23 mouse cellular contexts compared by ENCODE assay signal in genomic region chr17:86772035-86772434, GRCm38 (mm10). TPM values are rescaled to one million over a fixed set of nuclear protein-coding genes. Genes with fewer than 3 reads are reported as not detected.
A peak's percentile ranks its signal among the peaks of the same experiment; 100 is the strongest.
DNase-seq lines count a peak whose midpoint lies in the region; ATAC-seq and TF ChIP-seq lines count a peak whose summit lies in the region.
"Had no signal": no experiment of that assay in that cellular context is flagged by ENCODE, and none has a peak within 500 bp of the region (broad histone marks: within the 10 kb centered on the region; RNA-seq: fewer than 3 reads in every experiment).

No protein-coding gene starts in this region.

- ATAC-seq in forebrain, postnatal 0 days = peak; percentile 43; the same call in 1 of the 2 replicates
- ATAC-seq in forebrain, embryonic 14.5 days = no peak
- no peak for ATAC-seq in hindbrain, embryonic 14.5 days (ENCODE audit: low FRiP score)
- no peak for ATAC-seq in hindbrain, embryonic 11.5 days (ENCODE audit: low FRiP score)
- ATAC-seq: CD4-positive, CD25-positive, alpha-beta regulatory T cell, adult 4 months; forebrain, embryonic 15.5 days; intestine, embryonic 15.5 days had no signal

- no peaks in the 10 kb centered on the region for H3K4me1 ChIP-seq in forebrain, postnatal 0 days (ENCODE audit: insufficient read depth)
- no peaks in the 10 kb centered on the region for H3K4me1 ChIP-seq in forebrain, embryonic 14.5 days (ENCODE audit: control insufficient read depth, insufficient read depth, low read length)
- no peaks in the 10 kb centered on the region for H3K4me1 ChIP-seq in hindbrain, embryonic 14.5 days (replicated peaks; ENCODE audit: control insufficient read depth, insufficient read depth, low read length)
- no peaks in the 10 kb centered on the region for H3K4me1 ChIP-seq in hindbrain, embryonic 11.5 days (replicated peaks; ENCODE audit: control insufficient read depth, insufficient read depth, low read length)
- H3K4me1 ChIP-seq in brown adipose tissue, adult 24 weeks (ENCODE audit: control insufficient read depth, insufficient read depth, insufficient read length, low read length) = peaks cover 70% of the 10 kb centered on the region
- H3K4me1 ChIP-seq: forebrain, embryonic 15.5 days had no signal

- no peak for TF ChIP-seq CTCF in forebrain, postnatal 0 days (IDR thresholded peaks at IDR 0.05; ENCODE audit: low read depth)
- no peak for TF ChIP-seq CTCF in layer of hippocampus, adult 2 months (conservative IDR thresholded peaks at IDR 0.05)

- WGBS in forebrain, postnatal 0 days = 45% methylated on average over 11 of the region's 11 CpGs
- 53% methylated on average over 11 of the region's 11 CpGs for WGBS in forebrain, embryonic 14.5 days
- WGBS in hindbrain, embryonic 14.5 days = 48% methylated on average over 11 of the region's 11 CpGs
- WGBS in hindbrain, embryonic 11.5 days = 78% methylated on average over 11 of the region's 11 CpGs

- no peaks in the 10 kb centered on the region for H3K9me3 ChIP-seq in forebrain, postnatal 0 days (ENCODE audit: low read length)
- H3K9me3 ChIP-seq in forebrain, embryonic 14.5 days (replicated peaks; ENCODE audit: control insufficient read depth, low read length) = no peaks in the 10 kb centered on the region
- no peaks in the 10 kb centered on the region for H3K9me3 ChIP-seq in hindbrain, embryonic 14.5 days (ENCODE audit: control insufficient read depth, low read length)
- H3K9me3 ChIP-seq in hindbrain, embryonic 11.5 days (ENCODE audit: control insufficient read depth, low read length) = no peaks in the 10 kb centered on the region
- H3K9me3 ChIP-seq: embryonic facial prominence, embryonic 15.5 days; forebrain, embryonic 10.5 days; forebrain, embryonic 15.5 days; heart, embryonic 15.5 days; intestine, embryonic 15.5 days had no signal

- H3K9ac ChIP-seq in forebrain, postnatal 0 days = no peak overlapping the region
- no peak overlapping the region for H3K9ac ChIP-seq in forebrain, embryonic 14.5 days (ENCODE audit: low read length)
- H3K9ac ChIP-seq in hindbrain, embryonic 14.5 days = no peak overlapping the region
- H3K9ac ChIP-seq in hindbrain, embryonic 11.5 days (ENCODE audit: low read depth, low read length) = no peak overlapping the region
- H3K9ac ChIP-seq: embryonic facial prominence, embryonic 15.5 days; forebrain, embryonic 15.5 days; heart, embryonic 15.5 days; intestine, embryonic 15.5 days had no signal

- H3K4me3 ChIP-seq in forebrain, postnatal 0 days (ENCODE audit: low read depth, low read length) = no peak overlapping the region
- no peak overlapping the region for H3K4me3 ChIP-seq in forebrain, embryonic 14.5 days (ENCODE audit: low read depth, low read length)
- no peak overlapping the region for H3K4me3 ChIP-seq in hindbrain, embryonic 14.5 days (replicated peaks; ENCODE audit: low read length)
- H3K4me3 ChIP-seq in hindbrain, embryonic 11.5 days (ENCODE audit: low read depth, low read length) = no peak overlapping the region
- H3K4me3 ChIP-seq in layer of hippocampus, adult 2 months = peak overlapping the region; percentile 20; the same call in 1 of the 2 replicates
- H3K4me3 ChIP-seq in brown adipose tissue, adult 24 weeks (ENCODE audit: insufficient read depth, low read depth, low read length) = no peak overlapping the region
- H3K4me3 ChIP-seq: embryonic facial prominence, embryonic 15.5 days; erythroblast, embryonic 14.5 days; forebrain, embryonic 10.5 days; forebrain, embryonic 15.5 days; heart, embryonic 15.5 days; intestine, embryonic 15.5 days had no signal

- no peak overlapping the region for H3K27ac ChIP-seq in forebrain, postnatal 0 days (ENCODE audit: low read depth, low read length)
- H3K27ac ChIP-seq in forebrain, embryonic 14.5 days (ENCODE audit: low read depth, low read length) = no peak overlapping the region
- no peak overlapping the region for H3K27ac ChIP-seq in hindbrain, embryonic 14.5 days
- no peak overlapping the region for H3K27ac ChIP-seq in hindbrain, embryonic 11.5 days (ENCODE audit: low read depth, low read length)
- H3K27ac ChIP-seq in layer of hippocampus, adult 2 months = peak overlapping the region; percentile 21; the same call in 1 of the 2 replicates
- H3K27ac ChIP-seq in brown adipose tissue, adult 24 weeks (replicated peaks; ENCODE audit: low read depth, low read length) = peak overlapping the region; percentile 14; the same call in 1 of the 2 replicates
- H3K27ac ChIP-seq: embryonic facial prominence, embryonic 15.5 days; forebrain, embryonic 10.5 days; forebrain, embryonic 15.5 days; heart, embryonic 15.5 days; intestine, embryonic 15.5 days had no signal

- no peaks in the 10 kb centered on the region for H3K36me3 ChIP-seq in forebrain, postnatal 0 days (ENCODE audit: insufficient read depth)
- H3K36me3 ChIP-seq in forebrain, embryonic 14.5 days (ENCODE audit: control insufficient read depth, insufficient read depth, low read length) = no peaks in the 10 kb centered on the region
- H3K36me3 ChIP-seq in hindbrain, embryonic 14.5 days (replicated peaks; ENCODE audit: control insufficient read depth, insufficient read depth) = no peaks in the 10 kb centered on the region
- no peaks in the 10 kb centered on the region for H3K36me3 ChIP-seq in hindbrain, embryonic 11.5 days (ENCODE audit: control insufficient read depth, insufficient read depth, low read length)
- H3K36me3 ChIP-seq: embryonic facial prominence, embryonic 15.5 days; forebrain, embryonic 10.5 days; forebrain, embryonic 15.5 days; G1E; heart, embryonic 15.5 days; intestine, embryonic 15.5 days had no signal

- no peak for DNase-seq in forebrain, postnatal 0 days
- no peak for DNase-seq in forebrain, embryonic 14.5 days (ENCODE audit: low spot score)
- DNase-seq in hindbrain, embryonic 14.5 days (ENCODE audit: low spot score) = peak; percentile 32
- no peak for DNase-seq in hindbrain, embryonic 11.5 days (ENCODE audit: low spot score)
- no peak for DNase-seq in layer of hippocampus, adult 2 months (ENCODE audit: low spot score in 2 of 2)
- no peak for DNase-seq in layer of hippocampus, adult 18-20 months (ENCODE audit: low spot score in 2 of 2)
- DNase-seq: adrenal gland, postnatal 10 days; B cell, adult 2 months; cerebellum, adult 2 months; cerebellum, postnatal 10 days; embryo, embryonic 11 days; gastrocnemius, postnatal 14 days; heart, postnatal 14 days; kidney, adult 18-20 months had no signal

- H3K27me3 ChIP-seq in forebrain, postnatal 0 days (ENCODE audit: insufficient read depth, low read length) = no peaks in the 10 kb centered on the region
- H3K27me3 ChIP-seq in forebrain, embryonic 14.5 days (replicated peaks; ENCODE audit: control insufficient read depth, insufficient read depth, low read length) = no peaks in the 10 kb centered on the region
- H3K27me3 ChIP-seq in hindbrain, embryonic 14.5 days (ENCODE audit: control insufficient read depth, insufficient read depth, low read length) = no peaks in the 10 kb centered on the region
- no peaks in the 10 kb centered on the region for H3K27me3 ChIP-seq in hindbrain, embryonic 11.5 days (ENCODE audit: control insufficient read depth, insufficient read depth, low read length)
- H3K27me3 ChIP-seq: embryonic facial prominence, embryonic 15.5 days; forebrain, embryonic 15.5 days; heart, embryonic 15.5 days; intestine, embryonic 15.5 days had no signal

- H3K4me2 ChIP-seq in forebrain, postnatal 0 days (ENCODE audit: low read depth) = no peak overlapping the region
- H3K4me2 ChIP-seq in forebrain, embryonic 14.5 days (ENCODE audit: low read length) = no peak overlapping the region
- H3K4me2 ChIP-seq in hindbrain, embryonic 14.5 days (replicated peaks) = no peak overlapping the region
- H3K4me2 ChIP-seq in hindbrain, embryonic 11.5 days (replicated peaks; ENCODE audit: low read depth, low read length) = no peak overlapping the region
- H3K4me2 ChIP-seq: embryonic facial prominence, embryonic 15.5 days; forebrain, embryonic 15.5 days; heart, embryonic 15.5 days; intestine, embryonic 15.5 days had no signal

RNA-seq across cellular contexts. Expression of gene Epas1, which starts 18.5 kb away (rescaled TPM):
- total RNA-seq in forebrain, postnatal 0 days (2014; rRNA removed) = 8.7 and 14.3 TPM in 2 replicates
- polyA plus RNA-seq in forebrain, postnatal 0 days (2015; fragmentation: Nextera tagmentation; extraction: Ambion mirVana) = 4.7 and 6.3 TPM in 2 replicates
- polyA plus RNA-seq in forebrain, embryonic 14.5 days (2014; fragmentation: Nextera tagmentation; extraction: Ambion mirVana) = 6.1 and 6.4 TPM in 2 replicates
- 12.6 and 12.8 TPM in 2 replicates for polyA plus RNA-seq in hindbrain, embryonic 14.5 days (2014; fragmentation: Nextera tagmentation; extraction: Ambion mirVana)
- polyA plus RNA-seq in hindbrain, embryonic 11.5 days (2014; fragmentation: Nextera tagmentation; extraction: Ambion mirVana) = 6.4 and 8.4 TPM in 2 replicates
- total RNA-seq in layer of hippocampus, adult 2 months (2021) = 10 to 100 TPM; 98.7 to 99.2 TPM
- 10 to 100 TPM; 83.0 to 84.1 TPM for total RNA-seq in layer of hippocampus, adult 18-20 months (2021)
- 196 and 238 TPM in 2 replicates for polyA plus RNA-seq in brown adipose tissue, adult 24 weeks (2012; ENCODE audit: insufficient read depth, insufficient read length, missing spikeins)
- polyA plus RNA-seq: G1E had no signal

Comparison
In these comparisons a context has a peak if more than half of its experiments do, and no peak if none do; other contexts are left out.
1. H3K27ac ChIP-seq: peak in layer of hippocampus, adult 2 months (single experiment) and brown adipose tissue, adult 24 weeks (single experiment); none in forebrain, postnatal 0 days (single experiment), forebrain, embryonic 14.5 days (single experiment), hindbrain, embryonic 14.5 days (single experiment) and hindbrain, embryonic 11.5 days (single experiment).
2. RNA of gene Epas1, which starts 18.5 kb away (polyA plus RNA-seq): 196 to 238 TPM in brown adipose tissue, adult 24 weeks; 12.6 to 12.8 TPM in hindbrain, embryonic 14.5 days, 6.4 to 8.4 TPM in hindbrain, embryonic 11.5 days, 6.1 to 6.4 TPM in forebrain, embryonic 14.5 days and 4.7 to 6.3 TPM in forebrain, postnatal 0 days; every median in the first group is over 10 times any median in the second.